Mouse (Mus musculus): ENCODE results near the gene Pax5. TPM values are rescaled to one million over a fixed set of nuclear protein-coding genes. Genes with fewer than 3 reads are reported as not detected.

Gene Pax5
- total and polyA plus RNA-seq, 3 experiments, result not detected

- no peaks in the 10 kb centered on the region for H3K79me2 ChIP-seq (ENCODE audit: control insufficient read depth, insufficient read depth, low read length, poor library complexity)
- no peaks in the 10 kb centered on the region for H3K36me3 ChIP-seq (ENCODE audit: control insufficient read depth in 1 of 2, insufficient read depth in 2 of 2, low read length in 2 of 2)
- no peak overlapping the region for H3K9ac ChIP-seq (ENCODE audit: control insufficient read depth, low read depth, low read length, poor library complexity, severe bottlenecking)
- no peak overlapping the region for H3K4me3 ChIP-seq (ENCODE audit: control insufficient read depth in 1 of 2, insufficient read depth in 1 of 2, low read depth in 2 of 2, low read length in 2 of 2)
- no peak for TF ChIP-seq USF1 (IDR thresholded peaks at IDR 0.05; ENCODE audit: low read depth, low read length)
- TF ChIP-seq UBTF (IDR thresholded peaks at IDR 0.05; ENCODE audit: borderline replicate concordance, insufficient read depth, low read depth, low read length), result no peak
- no peak for TF ChIP-seq POLR2AphosphoS2 (IDR thresholded peaks at IDR 0.05; ENCODE audit: low read length)
- no peak for TF ChIP-seq SMC3 (IDR thresholded peaks at IDR 0.05; ENCODE audit: low read depth, low read length)
- no peaks in the 10 kb centered on the region for H3K4me1 ChIP-seq (ENCODE audit: control insufficient read depth in 1 of 2, insufficient read depth in 2 of 2, low read length in 2 of 2)
- DNase-seq (ENCODE audit: low read depth, low spot score), result no peak
- H3K27me3 ChIP-seq (ENCODE audit: control insufficient read depth in 1 of 2, insufficient read depth in 2 of 2, low read length in 2 of 2), result peaks cover 0 to 3% of the 10 kb centered on the region in 2 experiments; a peak in 1 of 4 replicates
- H3K27ac ChIP-seq (ENCODE audit: control insufficient read depth, low read depth, low read length), result no peak overlapping the region
- no peaks in the 10 kb centered on the region for H3K9me3 ChIP-seq (replicated peaks; ENCODE audit: insufficient read depth, low read length)
Measured at GRCm38 (mm10) chr4:44710701-44711097, 412 bp upstream of the Pax5 start.

- Histone ChIP-seq H3K4me1 (ENCODE audit: control insufficient read depth in 1 of 2, insufficient read depth in 2 of 2, low read length in 2 of 2) (no peaks in the 10 kb centered on the region), H3K79me2 (ENCODE audit: control insufficient read depth, insufficient read depth, low read length, poor library complexity) (no peaks in the 10 kb centered on the region), H3K27ac (ENCODE audit: control insufficient read depth, low read depth, low read length) (no peak overlapping the region), H3K4me3 (ENCODE audit: control insufficient read depth in 1 of 2, insufficient read depth in 1 of 2, low read depth in 2 of 2, low read length in 2 of 2) (no peak overlapping the region), H3K27me3 (ENCODE audit: control insufficient read depth in 1 of 2, insufficient read depth in 2 of 2, low read length in 2 of 2) (no peaks in the 10 kb centered on the region), H3K36me3 (ENCODE audit: control insufficient read depth in 1 of 2, insufficient read depth in 2 of 2, low read length in 2 of 2) (no peaks in the 10 kb centered on the region), H3K9me3 (replicated peaks; ENCODE audit: insufficient read depth, low read length) (no peaks in the 10 kb centered on the region), H3K9ac (ENCODE audit: control insufficient read depth, low read depth, low read length, poor library complexity, severe bottlenecking) (no peak overlapping the region)
- no peak for TF ChIP-seq JUND (IDR thresholded peaks at IDR 0.05; ENCODE audit: low read depth, low read length)
- no peak for TF ChIP-seq SMC3 (IDR thresholded peaks at IDR 0.05; ENCODE audit: low read depth, low read length)
- TF ChIP-seq ETS1 (IDR thresholded peaks at IDR 0.05; ENCODE audit: low read depth, low read length), result no peak
- no peak for TF ChIP-seq MAFK (IDR thresholded peaks at IDR 0.05; ENCODE audit: borderline replicate concordance, low read depth, low read length)
- TF ChIP-seq ZC3H11A (IDR thresholded peaks at IDR 0.05; ENCODE audit: low read depth, low read length), result no peak
- TF ChIP-seq MYB (IDR thresholded peaks at IDR 0.05; ENCODE audit: low read depth, low read length), result no peak
- TF ChIP-seq ZKSCAN1 (IDR thresholded peaks at IDR 0.05; ENCODE audit: low read depth, low read length), result no peak
- TF ChIP-seq POLR2AphosphoS5 (IDR thresholded peaks at IDR 0.05; ENCODE audit: borderline replicate concordance, low read depth, low read length), result no peak
- no peak for TF ChIP-seq TBP (IDR thresholded peaks at IDR 0.05; ENCODE audit: low read depth, low read length)
- no peak for TF ChIP-seq ELF1 (IDR thresholded peaks at IDR 0.05; ENCODE audit: low read depth, low read length)
- TF ChIP-seq MAX (IDR thresholded peaks at IDR 0.05; ENCODE audit: low read length), result no peak
- DNase-seq (ENCODE audit: low read depth, low spot score), result no peak
Measured at GRCm38 (mm10) chr4:44709091-44709695, 1.1 kb downstream of the Pax5 start.

GRCm38 (mm10) chr4:44708311-44708710, 2.0 kb downstream of the Pax5 start:
- Histone ChIP-seq H3K79me2 (ENCODE audit: control insufficient read depth, insufficient read depth, low read length, poor library complexity) (no peaks in the 10 kb centered on the region), H3K9ac (ENCODE audit: control insufficient read depth, low read depth, low read length, poor library complexity, severe bottlenecking) (no peak overlapping the region), H3K4me3 (ENCODE audit: control insufficient read depth in 1 of 2, insufficient read depth in 1 of 2, low read depth in 2 of 2, low read length in 2 of 2) (no peak overlapping the region), H3K4me1 (ENCODE audit: control insufficient read depth in 1 of 2, insufficient read depth in 2 of 2, low read length in 2 of 2) (no peaks in the 10 kb centered on the region), H3K9me3 (replicated peaks; ENCODE audit: insufficient read depth, low read length) (no peaks in the 10 kb centered on the region), H3K27ac (ENCODE audit: control insufficient read depth, low read depth, low read length) (no peak overlapping the region), H3K36me3 (ENCODE audit: control insufficient read depth in 1 of 2, insufficient read depth in 2 of 2, low read length in 2 of 2) (no peaks in the 10 kb centered on the region), H3K27me3 (ENCODE audit: control insufficient read depth in 1 of 2, insufficient read depth in 2 of 2, low read length in 2 of 2) (no peaks in the 10 kb centered on the region)
- TF ChIP-seq MAZ (IDR thresholded peaks at IDR 0.05; ENCODE audit: low read depth, low read length) (no peak), GABPA (IDR thresholded peaks at IDR 0.05; ENCODE audit: low read depth, low read length) (no peak), BHLHE40 (IDR thresholded peaks at IDR 0.05; ENCODE audit: borderline replicate concordance, low read depth, low read length) (no peak), EP300 (IDR thresholded peaks at IDR 0.05; ENCODE audit: low read depth in 1 of 2, low read length in 2 of 2) (no peak), TBP (IDR thresholded peaks at IDR 0.05; ENCODE audit: low read depth, low read length) (no peak), MXI1 (IDR thresholded peaks at IDR 0.05; ENCODE audit: low read depth, low read length) (no peak), ELF1 (IDR thresholded peaks at IDR 0.05; ENCODE audit: low read depth, low read length) (no peak), MYB (IDR thresholded peaks at IDR 0.05; ENCODE audit: low read depth, low read length) (no peak), POLR2AphosphoS5 (IDR thresholded peaks at IDR 0.05; ENCODE audit: borderline replicate concordance, low read depth, low read length) (no peak), POLR2AphosphoS2 (IDR thresholded peaks at IDR 0.05; ENCODE audit: low read length) (no peak)
- DNase-seq (ENCODE audit: low read depth, low spot score), result no peak

Data from MEL (cell line).